In genomic region chr8:57615016-57615657, GRCm38 (mm10) we compare ENCODE assay signal across 8 mouse cellular contexts. TPM values are rescaled to one million over a fixed set of nuclear protein-coding genes. Genes with fewer than 3 reads are reported as not detected.
A peak's percentile ranks its signal among the peaks of the same experiment; 100 is the strongest.
DNase-seq lines count a peak whose midpoint lies in the region; ATAC-seq lines count a peak whose summit lies in the region.

No protein-coding gene starts in this region.

- intact Hi-C loops in heart, postnatal 10 days (cut with DNase I): no loop called here

- H3K9ac ChIP-seq in embryonic facial prominence, embryonic 11.5 days (replicated peaks; ENCODE audit: low read length): no peak overlapping the region
- no peak overlapping the region for H3K9ac ChIP-seq in lung, embryonic 15.5 days
- no peak overlapping the region for H3K9ac ChIP-seq in forebrain, embryonic 14.5 days (ENCODE audit: low read length)

- H3K36me3 ChIP-seq in embryonic facial prominence, embryonic 11.5 days (replicated peaks; ENCODE audit: control insufficient read depth, insufficient read depth, low read depth, low read length): no peaks in the 10 kb centered on the region
- H3K36me3 ChIP-seq in embryonic facial prominence, embryonic 10.5 days (replicated peaks): no peaks in the 10 kb centered on the region
- H3K36me3 ChIP-seq in lung, embryonic 15.5 days: no peaks in the 10 kb centered on the region
- no peaks in the 10 kb centered on the region for H3K36me3 ChIP-seq in forebrain, embryonic 14.5 days (ENCODE audit: control insufficient read depth, insufficient read depth, low read length)

- H3K4me3 ChIP-seq in embryonic facial prominence, embryonic 11.5 days (ENCODE audit: low read depth, low read length): no peak overlapping the region
- no peak overlapping the region for H3K4me3 ChIP-seq in embryonic facial prominence, embryonic 10.5 days
- H3K4me3 ChIP-seq in lung, embryonic 15.5 days: no peak overlapping the region
- no peak overlapping the region for H3K4me3 ChIP-seq in forebrain, embryonic 14.5 days (ENCODE audit: low read depth, low read length)

- no peak overlapping the region for H3K27ac ChIP-seq in embryonic facial prominence, embryonic 11.5 days (replicated peaks; ENCODE audit: low read depth, low read length)
- H3K27ac ChIP-seq in embryonic facial prominence, embryonic 10.5 days (replicated peaks): no peak overlapping the region
- H3K27ac ChIP-seq in lung, embryonic 15.5 days: peak overlapping the region; percentile 53; the same call in 1 of the 2 replicates
- no peak overlapping the region for H3K27ac ChIP-seq in forebrain, embryonic 14.5 days (ENCODE audit: low read depth, low read length)

- DNase-seq in embryonic facial prominence, embryonic 11.5 days (ENCODE audit: low spot score): no peak
- DNase-seq in embryonic facial prominence, embryonic 10.5 days (ENCODE audit: low spot score): no peak
- DNase-seq in adrenal gland, postnatal 25 days: peak; percentile 74
- DNase-seq in heart, postnatal 10 days: peak; percentile 8 to 30
- DNase-seq in forebrain, embryonic 14.5 days (ENCODE audit: low spot score): no peak
- DNase-seq in urinary bladder, adult 2 months (ENCODE audit: low spot score): no peak
- DNase-seq in T-cell, adult 2 months (ENCODE audit: low spot score): no peak

- peak; percentile 53 for ATAC-seq in embryonic facial prominence, embryonic 11.5 days (replicated peaks; ENCODE audit: insufficient number of reproducible peaks, low FRiP score, low TSS enrichment, low read depth)
- ATAC-seq in lung, embryonic 15.5 days (ENCODE audit: borderline replicate concordance, extremely low read depth, low FRiP score, low TSS enrichment): no peak
- ATAC-seq in forebrain, embryonic 14.5 days: no peak

- H3K4me2 ChIP-seq in embryonic facial prominence, embryonic 11.5 days (ENCODE audit: low read depth, low read length): no peak overlapping the region
- H3K4me2 ChIP-seq in lung, embryonic 15.5 days: no peak overlapping the region; the same call in 1 of the 2 replicates
- no peak overlapping the region for H3K4me2 ChIP-seq in forebrain, embryonic 14.5 days (ENCODE audit: low read length)

- 67% methylated on average over 15 of the region's 15 CpGs for WGBS in embryonic facial prominence, embryonic 11.5 days
- 76% methylated on average over 15 of the region's 15 CpGs for WGBS in embryonic facial prominence, embryonic 10.5 days
- WGBS in lung, embryonic 15.5 days: 42% methylated on average over 15 of the region's 15 CpGs
- WGBS in forebrain, embryonic 14.5 days: 69% methylated on average over 15 of the region's 15 CpGs

- H3K27me3 ChIP-seq in embryonic facial prominence, embryonic 11.5 days (ENCODE audit: control insufficient read depth, insufficient read depth, low read length): no peaks in the 10 kb centered on the region
- H3K27me3 ChIP-seq in embryonic facial prominence, embryonic 10.5 days (replicated peaks; ENCODE audit: low read depth, poor library complexity, severe bottlenecking): no peaks in the 10 kb centered on the region
- H3K27me3 ChIP-seq in lung, embryonic 15.5 days: no peaks in the 10 kb centered on the region
- no peaks in the 10 kb centered on the region for H3K27me3 ChIP-seq in forebrain, embryonic 14.5 days (replicated peaks; ENCODE audit: control insufficient read depth, insufficient read depth, low read length)

- no peaks in the 10 kb centered on the region for H3K9me3 ChIP-seq in embryonic facial prominence, embryonic 11.5 days (replicated peaks; ENCODE audit: control insufficient read depth, low read length)
- no peaks in the 10 kb centered on the region for H3K9me3 ChIP-seq in embryonic facial prominence, embryonic 10.5 days
- H3K9me3 ChIP-seq in lung, embryonic 15.5 days: no peaks in the 10 kb centered on the region
- H3K9me3 ChIP-seq in forebrain, embryonic 14.5 days (replicated peaks; ENCODE audit: control insufficient read depth, low read length): no peaks in the 10 kb centered on the region

- H3K4me1 ChIP-seq in embryonic facial prominence, embryonic 11.5 days (ENCODE audit: control insufficient read depth, insufficient read depth, low read length): no peaks in the 10 kb centered on the region
- H3K4me1 ChIP-seq in embryonic facial prominence, embryonic 10.5 days: peaks cover 23% of the 10 kb centered on the region
- peaks cover 16% of the 10 kb centered on the region for H3K4me1 ChIP-seq in lung, embryonic 15.5 days
- H3K4me1 ChIP-seq in forebrain, embryonic 14.5 days (ENCODE audit: control insufficient read depth, insufficient read depth, low read length): peaks cover 4% of the 10 kb centered on the region; the same call in 1 of the 2 replicates

RNA-seq across cellular contexts. Expression of gene Galnt7, which starts 37.7 kb away (rescaled TPM):
- polyA plus RNA-seq in embryonic facial prominence, embryonic 11.5 days (2014; fragmentation: Nextera tagmentation; extraction: Ambion mirVana): 18.2 and 18.9 TPM in 2 replicates
- polyA plus RNA-seq in embryonic facial prominence, embryonic 10.5 days (2016; fragmentation: Nextera tagmentation; extraction: Ambion mirVana): 23.2 and 24.1 TPM in 2 replicates
- 15.4 and 17.2 TPM in 2 replicates for total RNA-seq in adrenal gland, postnatal 25 days (2021)
- total RNA-seq in heart, postnatal 10 days (2021): 1 to 10 TPM; 5.7 to 6.5 TPM
- 10.8 and 12.1 TPM in 2 replicates for polyA plus RNA-seq in lung, embryonic 15.5 days (2015; fragmentation: Nextera tagmentation; extraction: Ambion mirVana)
- polyA plus RNA-seq in forebrain, embryonic 14.5 days (2014; fragmentation: Nextera tagmentation; extraction: Ambion mirVana): 9.1 and 10.3 TPM in 2 replicates
- 13.2 and 13.4 TPM in 2 replicates for polyA plus RNA-seq in urinary bladder, adult 2 months (2012; rRNA removed)

Comparison
In these comparisons a context has a peak if more than half of its experiments do, and no peak if none do; other contexts are left out.
1. DNase-seq: peak in adrenal gland, postnatal 25 days (single experiment) and heart, postnatal 10 days (2 of 2); none in embryonic facial prominence, embryonic 11.5 days (single experiment), embryonic facial prominence, embryonic 10.5 days (single experiment), forebrain, embryonic 14.5 days (single experiment), urinary bladder, adult 2 months (single experiment) and T-cell, adult 2 months (single experiment).